Mouse (Mus musculus): ENCODE results near the gene Mau2. TPM values are rescaled to one million over a fixed set of nuclear protein-coding genes. Genes with fewer than 3 reads are reported as not detected.
"Not testable (repeated sequence)": the region's sequence is repeated elsewhere in the genome, so short reads cannot be mapped to it uniquely, and the experiment has no call there.

The Mau2 gene
- total RNA-seq (2021): 10 to 100 TPM; 53.8 to 56.2 TPM
- long read RNA-seq, experiment 1, full-length matches to known transcripts: 55 of 79 reads
- long read RNA-seq, experiment 1, partial matches to known transcripts: 7 of 79 reads
- long read RNA-seq, experiment 1, other reads (novel, unspliced or antisense): 17 of 79 reads
- long read RNA-seq, experiment 2, full-length matches to known transcripts: 19 of 36 reads
- long read RNA-seq, experiment 2, partial matches to known transcripts: 2 of 36 reads
- long read RNA-seq, experiment 2, other reads (novel, unspliced or antisense): 15 of 36 reads

- DNase-seq: peak; percentile 97
Observed at GRCm38 (mm10) chr8:70042583-70043455, at the start of gene Mau2, which contains the start of gene Sugp1. Gene Mau2, minus strand, starts transcription at chr8:70042734. Gene Sugp1, plus strand, starts transcription at chr8:70042813.

GRCm38 (mm10) chr8:70089296-70089960 lies 46.9 kb upstream of the Mau2 start:
- no peak for DNase-seq

- DNase-seq: peak; percentile 64
Observed at GRCm38 (mm10) chr8:70087836-70088650, 45.5 kb upstream of the Mau2 start.

- DNase-seq: peak; percentile 14
Observed at GRCm38 (mm10) chr8:70087237-70087636, 44.7 kb upstream of the Mau2 start.

- DNase-seq: no peak
Observed at GRCm38 (mm10) chr8:70086151-70086550, 43.6 kb upstream of the Mau2 start.

GRCm38 (mm10) chr8:70084191-70085065 lies 41.9 kb upstream of the Mau2 start:
- peak; percentile 15 for DNase-seq

GRCm38 (mm10) chr8:70083285-70083684 lies 40.8 kb upstream of the Mau2 start, which contains the start of gene Hapln4:
Gene Hapln4, plus strand, starts transcription at chr8:70083457.
- DNase-seq: peak; percentile 71

- DNase-seq: no peak
Observed at GRCm38 (mm10) chr8:70081976-70082375, 39.4 kb upstream of the Mau2 start.

GRCm38 (mm10) chr8:70073682-70074081 lies 31.1 kb upstream of the Mau2 start:
- no peak for DNase-seq

- no peak for DNase-seq
Observed at GRCm38 (mm10) chr8:70073120-70073519, 30.6 kb upstream of the Mau2 start.

- DNase-seq: peak; percentile 67
Observed at GRCm38 (mm10) chr8:70072441-70073069, 30.0 kb upstream of the Mau2 start, which contains the start of gene Tm6sf2. Gene Tm6sf2, plus strand, starts transcription at chr8:70072924.

GRCm38 (mm10) chr8:70071836-70072440 lies 29.4 kb upstream of the Mau2 start:
- no peak for DNase-seq

- no peak for DNase-seq
Observed at GRCm38 (mm10) chr8:70057721-70058120, 15.2 kb upstream of the Mau2 start.

- not testable (repeated sequence) for DNase-seq
Observed at GRCm38 (mm10) chr8:70050434-70050833, 7.9 kb upstream of the Mau2 start.

- no peak for DNase-seq
Observed at GRCm38 (mm10) chr8:70049662-70050061, 7.1 kb upstream of the Mau2 start.

GRCm38 (mm10) chr8:70043996-70044395 lies 1.5 kb upstream of the Mau2 start:
- no peak for DNase-seq

GRCm38 (mm10) chr8:70041885-70042546 lies 518 bp downstream of the Mau2 start:
- DNase-seq: no peak

- no peak for DNase-seq
Observed at GRCm38 (mm10) chr8:70037994-70038393, 4.5 kb downstream of the Mau2 start.

- DNase-seq: no peak
Observed at GRCm38 (mm10) chr8:70030255-70030654, 12.3 kb downstream of the Mau2 start.
